Mouse (Mus musculus): ENCODE measurements around the gene Arpp21. TPM values are rescaled to one million over a fixed set of nuclear protein-coding genes. Genes with fewer than 3 reads are reported as not detected.
A peak's percentile ranks its signal among the peaks of the same experiment; 100 is the strongest.

Arpp21 gene
- polyA plus RNA-seq, 1 experiment from 2014 or later, result 0.79 TPM

- Histone ChIP-seq H3K9me3 (ENCODE audit: low read length) (no peaks in the 10 kb centered on the region), H3K4me3 (ENCODE audit: low read length) (no peak overlapping the region), H3K4me2 (replicated peaks; ENCODE audit: low read depth, low read length) (no peak overlapping the region), H3K4me1 (ENCODE audit: insufficient read depth, low read length) (peaks cover 7% of the 10 kb centered on the region), H3K27me3 (ENCODE audit: insufficient read depth, low read length) (peaks cover 9% of the 10 kb centered on the region), H3K27ac (ENCODE audit: low read length) (no peak overlapping the region), H3K36me3 (ENCODE audit: insufficient read depth, low read length) (no peaks in the 10 kb centered on the region), H3K9ac (replicated peaks; ENCODE audit: low read length) (no peak overlapping the region)
- peak; percentile 50; the same call in 1 of the 2 replicates for ATAC-seq (ENCODE audit: low FRiP score, low TSS enrichment)
- 41% methylated on average over 6 of the region's 6 CpGs for WGBS
These were observed 112.3 kb downstream of the Arpp21 start for GRCm38 (mm10) chr9:112123421-112123828.

DNA sequence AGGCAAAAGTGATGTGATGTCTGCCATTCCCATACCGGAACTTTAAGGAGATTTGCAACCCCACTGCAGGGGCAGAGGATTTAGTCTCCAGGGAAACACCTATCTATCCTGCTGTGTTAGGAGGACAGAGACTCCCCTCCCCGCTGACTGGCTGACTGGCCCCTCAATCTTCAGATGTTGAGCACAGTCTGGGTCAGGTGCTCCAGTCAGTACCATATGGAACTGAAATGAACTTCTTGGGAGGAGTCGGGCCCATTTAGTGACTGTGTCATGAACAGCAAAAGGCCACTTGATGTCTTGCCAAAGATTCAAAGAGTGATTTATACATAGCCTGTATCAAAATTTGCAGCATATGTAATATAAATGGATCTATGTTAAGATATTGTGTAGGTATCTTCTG lies 116.2 kb downstream of the Arpp21 start:
- Histone ChIP-seq H3K27me3 (ENCODE audit: insufficient read depth, low read length) (peaks cover 26% of the 10 kb centered on the region), H3K36me3 (ENCODE audit: insufficient read depth, low read length) (no peaks in the 10 kb centered on the region), H3K4me1 (ENCODE audit: insufficient read depth, low read length) (peaks cover 11% of the 10 kb centered on the region), H3K4me2 (replicated peaks; ENCODE audit: low read depth, low read length) (no peak overlapping the region), H3K9ac (replicated peaks; ENCODE audit: low read length) (no peak overlapping the region), H3K27ac (ENCODE audit: low read length) (no peak overlapping the region), H3K4me3 (ENCODE audit: low read length) (no peak overlapping the region), H3K9me3 (ENCODE audit: low read length) (no peaks in the 10 kb centered on the region)
- 50% methylated on average over 3 of the region's 3 CpGs for WGBS
- no peak for ATAC-seq (ENCODE audit: low FRiP score, low TSS enrichment)

DNA sequence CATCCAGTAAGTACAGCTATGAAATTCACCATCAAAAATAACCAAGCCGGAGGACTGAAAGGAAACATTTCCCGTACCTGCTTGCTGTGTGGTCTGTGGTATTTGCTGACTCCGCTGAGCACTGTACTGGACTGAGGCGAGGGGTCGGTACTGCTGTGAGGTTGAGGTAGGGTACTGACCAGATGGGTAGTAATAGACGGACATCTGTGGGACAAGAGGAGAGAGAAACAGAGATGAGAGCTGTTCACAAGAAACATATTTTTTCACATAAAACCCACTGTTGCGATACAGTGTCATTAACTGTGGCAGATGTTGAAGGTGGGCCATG lies 116.7 kb downstream of the Arpp21 start:
- no peak for ATAC-seq (ENCODE audit: low FRiP score, low TSS enrichment)
- no peak overlapping the region for H3K4me3 ChIP-seq (ENCODE audit: low read length)
- H3K9ac ChIP-seq (replicated peaks; ENCODE audit: low read length), result no peak overlapping the region
- H3K4me2 ChIP-seq (replicated peaks; ENCODE audit: low read depth, low read length), result peak overlapping the region; percentile 47
- no peak overlapping the region for H3K27ac ChIP-seq (ENCODE audit: low read length)
- no peaks in the 10 kb centered on the region for H3K36me3 ChIP-seq (ENCODE audit: insufficient read depth, low read length)
- 26% methylated on average over 7 of the region's 7 CpGs for WGBS
- H3K4me1 ChIP-seq (ENCODE audit: insufficient read depth, low read length), result peaks cover 11% of the 10 kb centered on the region
- peaks cover 26% of the 10 kb centered on the region for H3K27me3 ChIP-seq (ENCODE audit: insufficient read depth, low read length)
- no peaks in the 10 kb centered on the region for H3K9me3 ChIP-seq (ENCODE audit: low read length)

DNA sequence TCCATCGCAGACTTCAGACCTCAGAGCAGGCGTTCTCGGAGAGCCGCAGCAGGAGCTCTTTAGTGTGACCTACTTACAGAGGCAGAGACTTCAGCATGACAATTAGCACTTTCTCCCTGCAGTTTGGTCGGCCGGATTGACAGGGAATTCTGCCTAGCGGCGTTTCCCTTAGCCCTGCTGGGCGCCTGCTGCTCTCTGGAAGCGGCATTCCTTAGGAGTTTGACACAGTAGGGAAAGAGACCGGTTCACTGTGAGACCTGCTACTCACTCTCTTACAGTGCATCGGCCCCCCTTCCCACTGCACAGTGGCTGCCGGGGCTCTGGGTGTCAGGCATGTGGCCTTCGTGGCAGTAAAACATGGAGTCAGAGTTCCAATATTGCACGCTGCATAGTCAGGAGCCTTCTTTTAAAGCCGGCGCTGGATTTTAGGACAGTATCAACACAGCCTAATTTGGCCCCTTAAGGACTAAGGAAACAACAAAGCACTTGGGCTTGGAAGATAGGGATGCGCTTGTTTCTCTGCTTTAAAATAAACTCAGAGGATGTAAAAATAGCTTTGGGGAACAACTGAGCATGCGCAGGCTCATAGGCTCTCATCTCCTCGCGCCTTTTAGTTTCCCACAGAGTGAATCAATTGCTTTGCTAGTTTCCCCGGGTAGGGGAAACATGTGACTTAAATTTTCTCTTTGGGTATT lies 117.2 kb downstream of the Arpp21 start:
- Histone ChIP-seq H3K4me2 (replicated peaks; ENCODE audit: low read depth, low read length) (peak overlapping the region; percentile 47), H3K27me3 (ENCODE audit: insufficient read depth, low read length) (peaks cover 26% of the 10 kb centered on the region), H3K4me3 (ENCODE audit: low read length) (peak overlapping the region; percentile 18), H3K9me3 (ENCODE audit: low read length) (no peaks in the 10 kb centered on the region), H3K9ac (replicated peaks; ENCODE audit: low read length) (peak overlapping the region; percentile 6; the same call in 1 of the 2 replicates), H3K36me3 (ENCODE audit: insufficient read depth, low read length) (no peaks in the 10 kb centered on the region), H3K27ac (ENCODE audit: low read length) (no peak overlapping the region), H3K4me1 (ENCODE audit: insufficient read depth, low read length) (peaks cover 9% of the 10 kb centered on the region)
- peak; percentile 80; the same call in 1 of the 2 replicates for ATAC-seq (ENCODE audit: low FRiP score, low TSS enrichment)
- 3% methylated on average over 22 of the region's 22 CpGs for WGBS

DNA sequence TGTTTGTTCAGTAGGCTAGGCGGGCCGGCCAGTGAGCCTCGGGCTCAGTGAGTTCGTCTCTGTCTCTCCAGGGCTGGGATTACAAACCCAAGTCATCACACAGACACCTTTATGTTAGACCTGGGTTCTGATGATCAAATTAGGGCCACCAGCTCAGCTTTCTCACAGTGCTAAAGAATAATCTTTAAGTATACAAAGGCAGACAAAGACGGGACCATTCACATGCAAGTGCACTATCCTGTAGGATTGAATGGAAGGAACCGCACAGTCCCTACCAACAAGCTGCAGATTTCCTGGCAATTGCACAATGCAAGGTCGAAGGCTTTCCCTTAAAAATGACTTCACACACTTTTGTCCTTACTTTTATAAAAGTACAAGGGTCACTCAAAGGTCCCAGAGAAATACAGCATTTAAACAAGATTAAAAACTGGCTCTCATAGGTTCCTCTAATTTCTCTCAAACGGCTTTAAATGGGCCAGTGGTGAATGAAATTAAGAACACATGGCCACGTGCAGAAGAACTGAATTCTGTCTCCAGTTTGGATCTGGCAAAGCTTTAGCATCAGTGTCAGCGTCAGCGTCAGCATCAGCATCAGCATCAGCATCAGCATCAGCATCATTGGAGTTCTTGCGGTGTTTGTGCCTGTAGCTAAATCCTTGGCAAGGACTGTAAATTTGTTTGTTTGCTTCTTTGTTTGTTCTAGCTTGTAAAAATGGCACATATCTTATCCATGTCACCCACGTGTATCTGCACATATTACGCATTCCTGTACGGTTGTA lies 117.9 kb downstream of the Arpp21 start:
- Histone ChIP-seq H3K36me3 (ENCODE audit: insufficient read depth, low read length) (no peaks in the 10 kb centered on the region), H3K9ac (replicated peaks; ENCODE audit: low read length) (peak overlapping the region; percentile 6; the same call in 1 of the 2 replicates), H3K9me3 (ENCODE audit: low read length) (no peaks in the 10 kb centered on the region), H3K4me3 (ENCODE audit: low read length) (peak overlapping the region; percentile 18), H3K27me3 (ENCODE audit: insufficient read depth, low read length) (peaks cover 26% of the 10 kb centered on the region), H3K4me2 (replicated peaks; ENCODE audit: low read depth, low read length) (peak overlapping the region; percentile 47), H3K27ac (ENCODE audit: low read length) (no peak overlapping the region), H3K4me1 (ENCODE audit: insufficient read depth, low read length) (peaks cover 5% of the 10 kb centered on the region; the same call in 1 of the 2 replicates)
- ATAC-seq (ENCODE audit: low FRiP score, low TSS enrichment), result no peak
- WGBS, result 37% methylated on average over 15 of the region's 15 CpGs

DNA sequence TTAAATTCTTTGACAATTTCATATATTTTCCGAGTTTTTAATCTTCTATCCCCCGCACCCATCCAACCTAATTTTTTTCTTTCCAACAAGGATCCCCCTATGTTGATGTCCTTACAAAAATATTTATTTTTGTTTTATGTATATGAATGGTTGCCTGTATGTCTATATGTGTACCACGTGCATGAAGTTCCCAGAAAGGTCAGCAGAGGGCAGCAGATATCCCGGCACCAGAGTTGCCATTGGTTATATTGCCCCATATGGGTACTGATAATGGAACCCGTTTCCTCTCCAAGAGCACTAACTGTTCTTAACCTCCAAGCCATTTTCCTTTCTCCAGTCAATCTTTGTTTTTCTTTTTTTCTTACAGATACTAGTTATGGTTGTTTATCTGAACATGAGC lies 124.1 kb downstream of the Arpp21 start:
- H3K4me3 ChIP-seq (ENCODE audit: low read length), result no peak overlapping the region
- ATAC-seq (ENCODE audit: low FRiP score, low TSS enrichment), result no peak
- peaks cover 5% of the 10 kb centered on the region; the same call in 1 of the 2 replicates for H3K9me3 ChIP-seq (ENCODE audit: low read length)
- H3K4me2 ChIP-seq (replicated peaks; ENCODE audit: low read depth, low read length), result no peak overlapping the region
- H3K27me3 ChIP-seq (ENCODE audit: insufficient read depth, low read length), result no peaks in the 10 kb centered on the region
- no peak overlapping the region for H3K27ac ChIP-seq (ENCODE audit: low read length)
- WGBS, result 90% methylated on average over 5 of the region's 5 CpGs
- no peaks in the 10 kb centered on the region for H3K4me1 ChIP-seq (ENCODE audit: insufficient read depth, low read length)
- no peaks in the 10 kb centered on the region for H3K36me3 ChIP-seq (ENCODE audit: insufficient read depth, low read length)
- no peak overlapping the region for H3K9ac ChIP-seq (replicated peaks; ENCODE audit: low read length)

DNA sequence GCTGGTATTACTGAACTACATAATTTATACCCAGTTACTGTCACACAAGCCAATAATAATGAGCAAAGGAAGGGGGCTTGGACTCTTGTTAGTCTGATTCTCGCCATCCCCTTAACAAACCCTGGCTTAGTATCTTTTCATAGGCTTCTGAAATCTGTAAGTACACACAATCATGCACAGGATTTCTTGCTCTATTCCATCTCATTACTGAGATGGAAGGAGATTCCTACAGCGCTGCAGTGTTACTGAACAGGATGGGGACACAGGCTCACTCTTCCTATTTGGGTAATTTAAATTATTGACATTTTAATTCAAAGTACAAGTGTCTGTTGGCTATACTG lies 132.9 kb downstream of the Arpp21 start:
- 62% methylated on average over 2 of the region's 2 CpGs for WGBS
- H3K27ac ChIP-seq (ENCODE audit: low read length), result peak overlapping the region; percentile 12; the same call in 1 of the 2 replicates

GRCm38 (mm10) chr9:112102155-112102851 lies 133.4 kb downstream of the Arpp21 start:
- Histone ChIP-seq H3K36me3 (ENCODE audit: insufficient read depth, low read length) (no peaks in the 10 kb centered on the region), H3K4me1 (ENCODE audit: insufficient read depth, low read length) (no peaks in the 10 kb centered on the region), H3K27me3 (ENCODE audit: insufficient read depth, low read length) (no peaks in the 10 kb centered on the region), H3K9ac (replicated peaks; ENCODE audit: low read length) (no peak overlapping the region), H3K9me3 (ENCODE audit: low read length) (no peaks in the 10 kb centered on the region), H3K4me3 (ENCODE audit: low read length) (no peak overlapping the region), H3K27ac (ENCODE audit: low read length) (peak overlapping the region; percentile 12; the same call in 1 of the 2 replicates), H3K4me2 (replicated peaks; ENCODE audit: low read depth, low read length) (no peak overlapping the region)
- ATAC-seq (ENCODE audit: low FRiP score, low TSS enrichment), result peak; percentile 73; the same call in 1 of the 2 replicates
- 40% methylated on average over 6 of the region's 6 CpGs for WGBS

More for the DNA sequence above, 132.9 kb downstream of the Arpp21 start:
- ATAC-seq (ENCODE audit: low FRiP score, low TSS enrichment), result no peak
- H3K4me2 ChIP-seq (replicated peaks; ENCODE audit: low read depth, low read length), result no peak overlapping the region
- H3K4me1 ChIP-seq (ENCODE audit: insufficient read depth, low read length), result no peaks in the 10 kb centered on the region
- H3K4me3 ChIP-seq (ENCODE audit: low read length), result no peak overlapping the region
- H3K9me3 ChIP-seq (ENCODE audit: low read length), result no peaks in the 10 kb centered on the region
- no peaks in the 10 kb centered on the region for H3K27me3 ChIP-seq (ENCODE audit: insufficient read depth, low read length)
- H3K36me3 ChIP-seq (ENCODE audit: insufficient read depth, low read length), result no peaks in the 10 kb centered on the region
- no peak overlapping the region for H3K9ac ChIP-seq (replicated peaks; ENCODE audit: low read length)

- H3K4me2 ChIP-seq (replicated peaks; ENCODE audit: low read depth, low read length), result no peak overlapping the region
- 81% methylated on average over 3 of the region's 3 CpGs for WGBS
- no peaks in the 10 kb centered on the region for H3K9me3 ChIP-seq (ENCODE audit: low read length)
- no peak overlapping the region for H3K27ac ChIP-seq (ENCODE audit: low read length)
- ATAC-seq (ENCODE audit: low FRiP score, low TSS enrichment), result no peak
- H3K9ac ChIP-seq (replicated peaks; ENCODE audit: low read length), result no peak overlapping the region
- H3K36me3 ChIP-seq (ENCODE audit: insufficient read depth, low read length), result no peaks in the 10 kb centered on the region
- H3K4me1 ChIP-seq (ENCODE audit: insufficient read depth, low read length), result no peaks in the 10 kb centered on the region
- H3K27me3 ChIP-seq (ENCODE audit: insufficient read depth, low read length), result no peaks in the 10 kb centered on the region
- H3K4me3 ChIP-seq (ENCODE audit: low read length), result no peak overlapping the region
These were observed 134.7 kb downstream of the Arpp21 start for GRCm38 (mm10) chr9:112100841-112101595.
